Mouse (Mus musculus) liver, postnatal 0 days (tissue): ENCODE results near the gene Rab33a. TPM values are rescaled to one million over a fixed set of nuclear protein-coding genes. Genes with fewer than 3 reads are reported as not detected.

Experiments
- ATAC-seq: fragments of 200-750 bp; cut with Nextera tagmentation; 2 replicates; pipeline ENCODE4 v1.8.0; 2017; ENCODE audit warnings: mild to moderate bottlenecking, moderate library complexity
- DNase-seq: peaks from one replicate; pipeline ENCODE4 v3.0.0-alpha.2; 2016
- H3K27ac ChIP-seq: fragments of 300-500 bp; sonication (generic); 2 replicates; pipeline ENCODE4 v1.5.1; 2014; ENCODE audit warnings: antibody characterized with exemption, moderate library complexity, mild to moderate bottlenecking, low read depth
- H3K27me3 ChIP-seq: fragments of 300-500 bp; sonication (generic); 2 replicates; pipeline ENCODE4 v1.6.1; 2014; ENCODE audit warnings: low read length, control low read depth, mixed read lengths; ENCODE audit not compliant: insufficient read depth
- H3K36me3 ChIP-seq: fragments of 300-500 bp; sonication (generic); replicated peaks from 2 replicates; pipeline ENCODE4 v1.6.1; 2014; ENCODE audit warnings: mild to moderate bottlenecking, control low read depth, low read length, moderate library complexity, mixed read lengths; ENCODE audit not compliant: insufficient read depth
- H3K4me1 ChIP-seq: fragments of 300-500 bp; sonication (generic); 2 replicates; pipeline ENCODE4 v1.6.1; 2014; ENCODE audit warnings: antibody characterized with exemption, mild to moderate bottlenecking, control low read depth; ENCODE audit not compliant: insufficient read depth
- H3K4me2 ChIP-seq: fragments of 300-500 bp; sonication (generic); 2 replicates; pipeline ENCODE4 v1.6.1; 2014; ENCODE audit warnings: low read depth, mild to moderate bottlenecking, low read length, moderate library complexity, mixed read lengths
- H3K4me3 ChIP-seq: fragments of 300-500 bp; sonication (generic); 2 replicates; pipeline ENCODE4 v1.5.1; 2014; ENCODE audit warnings: low read depth, low read length
- H3K9ac ChIP-seq: fragments of 300-500 bp; sonication (generic); replicated peaks from 2 replicates; pipeline ENCODE4 v1.6.1; 2014; ENCODE audit warnings: mild to moderate bottlenecking, moderate library complexity
- H3K9me3 ChIP-seq: fragments of 300-500 bp; sonication (generic); 2 replicates; pipeline ENCODE4 v1.6.1; 2016; ENCODE audit warnings: mild to moderate bottlenecking, control low read depth, low read length, mixed read lengths
- CTCF ChIP-seq: sonication (generic); IDR thresholded peaks from 2 replicates; pipeline ENCODE4 v1.5.1; 2016; ENCODE audit warnings: antibody characterized with exemption, low read depth
- EP300 ChIP-seq: IDR thresholded peaks from 2 replicates; pipeline ENCODE4 v1.6.1; 2016; ENCODE audit warnings: antibody characterized with exemption, low read depth, mild to moderate bottlenecking
- WGBS: fragments of 180-500 bp; shearing (Covaris S2); extraction: QIAGEN DNeasy Blood & Tissue Kit; methylation state at CpG from one replicate; pipeline ENCODE4 v1.1.7; 2014; ENCODE audit not compliant: insufficient replicate concordance; 5-methylcytosine and 5-hydroxymethylcytosine counted together
- polyA plus RNA-seq: library from polyadenylated mRNA; unstranded; fragments of >200 nt; fragmentation: Nextera tagmentation; extraction: Ambion mirVana; gene quantifications from 2 replicates; pipeline ENCODE4 v1.2.1, GENCODE M21; 2015

Gene Rab33a
- polyA plus RNA-seq, 1 experiment from 2014 or later = 0.21 TPM

DNA sequence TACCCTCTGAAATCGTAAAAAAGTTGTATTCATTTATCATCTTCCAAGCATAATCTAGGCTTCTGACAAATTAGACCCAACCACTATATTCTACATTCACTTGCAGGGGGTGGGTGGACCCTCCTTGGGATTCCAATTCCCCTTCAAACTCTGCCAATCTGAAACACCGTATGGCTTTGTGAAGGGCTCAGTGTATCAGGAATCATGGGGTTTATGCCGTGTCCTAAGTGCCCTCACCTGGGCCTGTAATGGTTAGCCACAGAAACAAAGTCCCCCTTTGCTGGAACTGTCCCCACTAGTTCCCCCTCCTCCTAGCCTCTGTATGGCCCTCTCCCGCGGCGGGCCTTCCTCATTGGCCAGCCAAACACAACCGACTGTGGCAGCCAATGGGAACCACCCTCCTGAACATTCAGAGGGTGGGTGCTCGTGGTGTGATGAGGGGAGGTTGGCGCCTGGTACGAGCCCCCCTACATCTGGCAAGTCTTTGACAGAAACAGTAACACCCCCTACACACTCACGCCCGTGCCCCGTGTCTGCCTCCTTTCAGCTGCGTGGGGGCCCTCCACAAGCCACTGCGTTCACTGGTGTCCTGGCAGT lies 776 bp upstream of the Rab33a start:
- Histone ChIP-seq H3K4me2 (peak overlapping the region; percentile 70), H3K9me3 (no peaks in the 10 kb centered on the region), H3K9ac (no peak overlapping the region), H3K27ac (no peak overlapping the region), H3K4me1 (no peaks in the 10 kb centered on the region), H3K4me3 (peak overlapping the region; percentile 35), H3K36me3 (no peaks in the 10 kb centered on the region), H3K27me3 (peaks cover 11% of the 10 kb centered on the region; the same call in 1 of the 2 replicates)
- DNase-seq (no peak), ATAC-seq (no peak)
- TF ChIP-seq EP300 (no peak), CTCF (no peak)
- WGBS = 32% methylated on average over 15 of the region's 15 CpGs

- H3K36me3 ChIP-seq = no peaks in the 10 kb centered on the region
- TF ChIP-seq EP300 (no peak), CTCF (no peak)
- peak overlapping the region; percentile 70 for H3K4me2 ChIP-seq
- H3K27ac ChIP-seq = no peak overlapping the region
- no peaks in the 10 kb centered on the region for H3K9me3 ChIP-seq
- ATAC-seq (no peak), DNase-seq (no peak)
- peak overlapping the region; percentile 35 for H3K4me3 ChIP-seq
- WGBS = 23% methylated on average over 20 of the region's 20 CpGs
- H3K27me3 ChIP-seq = peaks cover 11% of the 10 kb centered on the region; the same call in 1 of the 2 replicates
- no peak overlapping the region for H3K9ac ChIP-seq
- no peaks in the 10 kb centered on the region for H3K4me1 ChIP-seq
Measured at GRCm38 (mm10) chrX:48519549-48520085, 532 bp downstream of the Rab33a start.

GRCm38 (mm10) chrX:48521651-48522050 lies 2.6 kb downstream of the Rab33a start:
- 72% methylated on average over 3 of the region's 3 CpGs for WGBS
- Histone ChIP-seq H3K27me3 (peaks cover 11% of the 10 kb centered on the region; the same call in 1 of the 2 replicates), H3K4me2 (no peak overlapping the region), H3K4me1 (no peaks in the 10 kb centered on the region), H3K36me3 (no peaks in the 10 kb centered on the region), H3K4me3 (no peak overlapping the region), H3K9me3 (no peaks in the 10 kb centered on the region), H3K9ac (no peak overlapping the region), H3K27ac (no peak overlapping the region)
- no peak for DNase-seq
- no peak for TF ChIP-seq CTCF
- no peak for TF ChIP-seq EP300
- ATAC-seq = no peak

DNA sequence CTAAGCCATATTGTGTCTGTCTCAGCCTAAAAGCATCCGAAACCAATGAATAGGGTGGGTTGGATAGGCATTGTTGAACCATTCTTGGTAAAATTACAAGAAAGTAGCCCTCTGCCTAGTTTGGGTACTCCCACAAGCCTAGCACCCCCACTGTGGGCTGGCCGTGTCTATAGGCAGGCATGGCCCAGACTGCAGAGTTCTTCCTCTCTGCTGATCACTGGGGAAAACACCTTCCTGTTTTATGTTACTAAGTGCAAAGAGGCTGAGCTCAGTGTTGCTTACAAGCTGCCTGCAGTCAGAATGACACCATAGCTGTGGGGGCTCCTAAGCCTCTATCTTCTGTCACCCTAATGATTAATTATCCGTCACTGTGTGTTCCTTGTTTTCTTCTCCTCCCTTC lies 4.4 kb downstream of the Rab33a start:
- no peak overlapping the region for H3K27ac ChIP-seq
- DNase-seq (no peak), ATAC-seq (no peak)
- no peak overlapping the region for H3K4me2 ChIP-seq
- H3K9me3 ChIP-seq = no peaks in the 10 kb centered on the region
- H3K9ac ChIP-seq = no peak overlapping the region
- WGBS = 55% methylated on average over 3 of the region's 3 CpGs
- H3K36me3 ChIP-seq = no peaks in the 10 kb centered on the region
- TF ChIP-seq EP300 (no peak), CTCF (no peak)
- H3K27me3 ChIP-seq = peaks cover 9% of the 10 kb centered on the region; the same call in 1 of the 2 replicates
- no peak overlapping the region for H3K4me3 ChIP-seq
- H3K4me1 ChIP-seq = no peaks in the 10 kb centered on the region

DNA sequence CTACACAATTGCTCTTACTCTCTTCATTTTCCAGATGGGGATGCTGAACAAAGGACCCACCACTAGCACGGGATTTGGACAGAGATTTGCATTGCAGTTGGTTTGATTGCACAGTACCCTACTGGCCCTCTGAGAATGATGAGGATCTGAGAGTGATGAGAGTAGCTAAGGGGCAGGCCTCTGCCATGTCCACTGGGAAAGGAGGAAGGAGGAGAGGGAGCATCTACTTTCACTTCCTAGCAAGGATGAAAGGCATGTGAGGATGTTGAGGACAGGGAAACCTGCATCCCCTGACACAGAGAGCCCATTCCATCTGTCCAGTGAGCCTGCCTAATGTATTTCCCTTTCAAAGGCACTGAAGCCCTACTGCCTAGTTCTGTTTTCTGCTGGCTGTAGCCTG lies 6.2 kb downstream of the Rab33a start:
- TF ChIP-seq EP300 (no peak), CTCF (no peak)
- Histone ChIP-seq H3K4me2 (no peak overlapping the region), H3K9ac (no peak overlapping the region), H3K27me3 (peaks cover 3% of the 10 kb centered on the region; the same call in 1 of the 2 replicates), H3K36me3 (no peaks in the 10 kb centered on the region), H3K4me1 (no peaks in the 10 kb centered on the region), H3K9me3 (no peaks in the 10 kb centered on the region), H3K27ac (no peak overlapping the region), H3K4me3 (no peak overlapping the region)
- ATAC-seq = no peak
- no peak for DNase-seq
- 50% methylated on average over 1 of the region's 1 CpGs for WGBS

- Histone ChIP-seq H3K4me1 (no peaks in the 10 kb centered on the region), H3K9ac (no peak overlapping the region), H3K9me3 (no peaks in the 10 kb centered on the region), H3K4me3 (no peak overlapping the region), H3K27me3 (peaks cover 3% of the 10 kb centered on the region; the same call in 1 of the 2 replicates), H3K4me2 (no peak overlapping the region), H3K36me3 (no peaks in the 10 kb centered on the region), H3K27ac (no peak overlapping the region)
- WGBS = 66% methylated on average over 8 of the region's 8 CpGs
- DNase-seq (no peak), ATAC-seq (no peak)
- no peak for TF ChIP-seq EP300
- no peak for TF ChIP-seq CTCF
Measured at GRCm38 (mm10) chrX:48525866-48526265, 6.8 kb downstream of the Rab33a start.
